Mouse (Mus musculus) kidney, adult 2 months (tissue): ENCODE measurements at regions not wholly inside any gene's neighbourhood (a gene's known extent, or its start where the extent isn't known, plus 50 kb on each side); places are given as distances from the start of the nearest gene placed in this dataset.
"Not testable (repeated sequence)": the region's sequence is repeated elsewhere in the genome, so short reads cannot be mapped to it uniquely, and the experiment has no call there.

Source experiments
- DNase-seq: peaks from one replicate; pipeline ENCODE4 v3.0.0; 2021
- H3K27ac ChIP-seq: fragments of 200-500 bp; 2 replicates; pipeline ENCODE4 v1.5.1; 2012; ENCODE audit warnings: low read depth, low read length, control low read depth, inconsistent platforms; ENCODE audit not compliant: insufficient read depth
- H3K27me3 ChIP-seq: fragments of 200-500 bp; replicated peaks from 2 replicates; pipeline ENCODE4 v1.6.1; 2012; ENCODE audit warnings: mild to moderate bottlenecking, moderate library complexity, low read length, inconsistent platforms; ENCODE audit not compliant: control insufficient read depth, insufficient read depth
- H3K36me3 ChIP-seq: fragments of 200-500 bp; 2 replicates; pipeline ENCODE4 v1.6.1; 2012; ENCODE audit warnings: mild to moderate bottlenecking, moderate library complexity, low read length, inconsistent platforms; ENCODE audit not compliant: control insufficient read depth, insufficient read depth
- H3K4me1 ChIP-seq: fragments of 200-500 bp; 2 replicates; pipeline ENCODE4 v1.6.1; 2011; ENCODE audit warnings: low read length; ENCODE audit not compliant: control insufficient read depth, insufficient read depth
- H3K4me3 ChIP-seq: fragments of 200-500 bp; 2 replicates; pipeline ENCODE4 v1.5.1; 2011; ENCODE audit warnings: mild to moderate bottlenecking, low read depth, low read length, control low read depth; ENCODE audit not compliant: insufficient read depth
- CTCF ChIP-seq: fragments of 200-500 bp; conservative IDR thresholded peaks from 2 replicates; pipeline ENCODE4 v1.5.1; 2011; ENCODE audit warnings: low read depth, mild to moderate bottlenecking, control low read depth, low read length, moderate library complexity, mixed read lengths; ENCODE audit not compliant: insufficient read depth, insufficient read length
- POLR2A ChIP-seq: fragments of 200-500 bp; IDR thresholded peaks from one replicate; pipeline ENCODE4 v1.6.1; 2011; ENCODE audit warnings: low read depth, low read length, control low read depth
- WGBS: fragments of 180-500 bp; shearing (Covaris S2); methylation state at CpG from one replicate; pipeline ENCODE4 v1.1.7; 2018; 5-methylcytosine and 5-hydroxymethylcytosine counted together

DNA sequence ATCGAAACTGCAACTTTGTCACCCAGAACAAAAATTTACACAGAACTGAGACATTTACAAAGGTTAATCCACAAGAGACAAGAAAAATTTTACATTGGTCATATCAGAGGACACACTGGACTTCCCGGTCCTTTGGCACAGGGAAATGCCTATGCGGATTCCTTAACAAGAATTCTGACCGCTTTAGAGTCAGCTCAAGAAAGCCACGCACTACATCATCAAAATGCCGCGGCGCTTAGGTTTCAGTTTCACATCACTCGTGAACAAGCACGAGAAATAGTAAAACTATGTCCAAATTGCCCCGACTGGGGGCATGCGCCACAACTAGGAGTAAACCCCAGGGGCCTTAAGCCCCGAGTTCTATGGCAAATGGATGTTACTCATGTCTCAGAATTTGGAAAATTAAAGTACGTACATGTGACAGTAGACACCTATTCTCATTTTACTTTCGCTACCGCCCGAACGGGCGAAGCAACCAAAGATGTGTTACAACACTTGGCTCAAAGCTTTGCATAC, 712.5 kb upstream of the Tacstd2 start:
- not testable (repeated sequence) for H3K27ac ChIP-seq, DNase-seq, H3K27me3 ChIP-seq, H3K4me1 ChIP-seq, H3K4me3 ChIP-seq, H3K36me3 ChIP-seq
- 93% methylated on average over 19 of the region's 19 CpGs for WGBS

DNA sequence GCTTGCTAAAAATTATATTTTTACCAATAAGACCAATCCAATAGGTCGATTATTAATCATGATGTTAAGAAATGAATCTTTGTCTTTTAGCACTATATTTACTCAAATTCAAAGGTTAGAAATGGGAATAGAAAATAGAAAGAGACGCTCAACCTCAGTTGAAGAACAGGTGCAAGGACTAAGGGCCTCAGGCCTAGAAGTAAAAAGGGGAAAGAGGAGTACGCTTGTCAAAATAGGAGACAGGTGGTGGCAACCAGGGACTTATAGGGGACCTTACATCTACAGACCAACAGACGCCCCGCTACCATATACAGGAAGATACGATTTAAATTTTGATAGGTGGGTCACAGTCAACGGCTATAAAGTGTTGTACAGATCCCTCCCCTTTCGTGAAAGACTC, 707.2 kb upstream of the Tacstd2 start:
- WGBS, result no CpG with 5 or more reads among the region's 8 CpGs
- not testable (repeated sequence) for H3K27me3 ChIP-seq, H3K4me3 ChIP-seq, H3K27ac ChIP-seq, H3K36me3 ChIP-seq, DNase-seq, H3K4me1 ChIP-seq

DNA sequence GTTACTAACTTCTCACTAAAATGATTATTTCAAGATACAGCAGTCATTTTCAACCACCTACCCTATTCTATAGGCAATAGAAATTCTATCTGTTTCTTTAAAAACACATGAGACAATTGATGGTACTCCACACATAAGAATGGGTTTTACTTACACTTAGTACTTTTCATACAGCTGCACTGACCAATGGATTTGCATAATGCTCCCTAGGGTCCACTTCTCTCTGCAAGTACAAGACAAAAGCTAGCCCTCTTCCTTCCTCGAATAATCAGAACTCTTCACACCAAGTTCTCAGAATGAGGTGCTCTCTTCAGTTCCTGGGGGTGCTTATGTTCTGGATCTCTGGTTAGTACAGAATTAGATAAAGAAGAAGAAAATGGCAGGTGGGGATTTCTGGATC, 684.1 kb upstream of the Tacstd2 start:
- no peak for DNase-seq
- Histone ChIP-seq H3K27me3 (no peaks in the 10 kb centered on the region), H3K4me3 (no peak overlapping the region), H3K36me3 (no peaks in the 10 kb centered on the region), H3K4me1 (no peaks in the 10 kb centered on the region), H3K27ac (no peak overlapping the region)
- WGBS, result 59% methylated on average over 1 of the region's 1 CpGs
- TF ChIP-seq CTCF (no peak), POLR2A (no peak)

DNA sequence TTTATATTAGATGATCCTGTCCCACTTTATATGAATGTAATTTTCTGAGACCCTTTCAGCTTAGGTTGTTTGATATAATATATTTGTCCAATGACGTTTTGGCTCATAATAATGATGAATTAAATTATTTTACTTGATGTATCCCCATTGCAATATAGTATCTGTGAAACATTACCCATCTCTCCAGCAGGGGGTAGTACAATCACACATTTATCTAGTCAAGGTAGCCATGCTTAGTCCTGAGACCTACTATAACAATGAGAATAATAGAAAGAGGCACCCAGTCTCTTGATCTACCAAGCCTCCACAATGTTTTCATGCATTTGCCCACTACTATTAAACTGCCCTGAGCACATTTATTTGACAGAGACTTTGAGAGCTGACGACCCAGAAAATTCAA, 665.9 kb upstream of the Tacstd2 start:
- no peak overlapping the region for H3K27ac ChIP-seq
- H3K4me1 ChIP-seq, result no peaks in the 10 kb centered on the region
- no peaks in the 10 kb centered on the region for H3K27me3 ChIP-seq
- TF ChIP-seq POLR2A (no peak), CTCF (no peak)
- H3K36me3 ChIP-seq, result no peaks in the 10 kb centered on the region
- DNase-seq, result peak; percentile 17
- no peak overlapping the region for H3K4me3 ChIP-seq
- 32% methylated on average over 2 of the region's 2 CpGs for WGBS

DNA sequence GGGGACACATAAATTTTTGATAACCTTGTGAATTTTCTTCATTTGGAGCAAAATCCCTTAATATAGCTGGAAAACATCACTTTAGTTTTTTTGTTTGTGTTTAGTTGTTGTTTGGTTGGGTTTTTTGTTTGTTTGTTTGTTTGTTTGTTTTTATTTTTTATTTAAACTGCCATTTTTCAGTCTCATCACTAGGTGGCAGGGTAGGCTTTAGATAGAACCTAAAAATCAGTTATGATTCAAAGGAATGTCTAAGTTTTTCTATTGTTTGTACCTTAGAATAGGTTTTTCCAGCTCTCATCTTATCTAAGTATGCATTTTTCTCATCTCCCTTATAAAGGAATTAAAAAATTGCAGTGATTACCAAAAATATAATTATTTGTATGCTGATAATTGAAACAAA, 662.4 kb upstream of the Tacstd2 start:
- Histone ChIP-seq H3K27ac (no peak overlapping the region), H3K4me1 (no peaks in the 10 kb centered on the region), H3K4me3 (no peak overlapping the region), H3K36me3 (no peaks in the 10 kb centered on the region), H3K27me3 (no peaks in the 10 kb centered on the region)
- TF ChIP-seq CTCF (no peak), POLR2A (no peak)
- no peak for DNase-seq

DNA sequence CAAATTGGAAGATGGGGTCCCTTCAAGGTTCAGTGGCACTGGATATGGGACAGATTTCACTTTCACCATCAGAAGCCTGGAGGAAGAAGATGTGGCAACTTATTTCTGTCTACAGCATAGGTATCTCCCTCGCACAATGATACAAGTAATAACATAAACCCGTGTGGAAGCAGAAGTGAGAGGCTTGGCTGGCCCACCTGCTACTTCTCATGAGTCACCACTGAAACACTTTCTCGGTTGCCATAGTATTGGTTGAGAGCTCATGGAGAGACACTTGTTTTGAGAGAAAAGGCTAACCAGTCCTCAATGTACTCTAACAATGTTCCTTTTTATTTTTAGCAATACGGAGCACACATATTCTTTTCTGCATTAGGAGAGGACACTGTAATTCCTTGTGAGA, 629.2 kb upstream of the Tacstd2 start:
- Histone ChIP-seq H3K27me3 (no peaks in the 10 kb centered on the region), H3K36me3 (no peaks in the 10 kb centered on the region), H3K27ac (no peak overlapping the region), H3K4me1 (no peaks in the 10 kb centered on the region), H3K4me3 (no peak overlapping the region)
- no peak for DNase-seq
- TF ChIP-seq POLR2A (no peak), CTCF (no peak)
- WGBS, result 63% methylated on average over 4 of the region's 4 CpGs

DNA sequence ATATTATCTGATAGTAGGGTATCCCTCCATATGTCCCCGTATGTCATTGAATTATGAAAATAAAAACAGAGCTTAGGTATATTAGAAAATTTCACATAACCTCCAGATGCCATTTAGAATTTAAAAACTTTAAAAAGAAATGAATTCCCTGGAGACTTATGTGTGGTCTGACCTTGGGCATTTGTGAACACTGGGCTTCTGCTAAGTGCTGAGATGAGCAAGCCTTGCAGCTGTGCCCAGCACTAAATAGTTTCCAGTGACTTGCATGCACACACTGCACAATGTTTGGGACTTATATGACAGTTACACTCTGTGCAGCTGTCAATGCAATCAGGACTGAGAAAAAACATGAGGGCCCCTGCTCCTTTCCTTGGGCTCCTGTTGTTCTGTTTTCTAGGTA, 628.5 kb upstream of the Tacstd2 start:
- H3K36me3 ChIP-seq, H3K27me3 ChIP-seq, H3K27ac ChIP-seq, H3K4me3 ChIP-seq, DNase-seq, H3K4me1 ChIP-seq: not testable (repeated sequence)
- WGBS, result 89% methylated on average over 1 of the region's 1 CpGs

DNA sequence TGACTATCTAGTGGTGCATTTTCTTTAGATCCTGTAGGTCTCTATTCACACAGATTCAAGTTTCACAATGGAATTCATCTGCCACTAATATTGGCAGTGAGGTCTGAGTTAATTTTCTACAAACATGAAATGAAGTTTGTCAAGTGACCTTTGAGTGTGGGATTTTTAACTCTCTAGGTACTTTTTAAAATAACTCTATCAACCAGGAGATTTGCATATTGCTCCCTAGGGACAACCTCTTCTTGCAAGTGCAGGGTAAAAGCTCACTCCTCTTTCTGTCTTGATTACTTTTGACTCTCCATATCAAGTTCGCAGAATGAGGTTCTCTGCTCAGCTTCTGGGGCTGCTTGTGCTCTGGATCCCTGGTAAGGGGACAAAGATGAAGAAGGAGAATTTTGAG, 616.0 kb upstream of the Tacstd2 start:
- no peak for DNase-seq
- TF ChIP-seq CTCF, result no peak
- TF ChIP-seq POLR2A, result no peak
- H3K4me3 ChIP-seq, result no peak overlapping the region
- WGBS, result 68% methylated on average over 1 of the region's 1 CpGs
- no peaks in the 10 kb centered on the region for H3K4me1 ChIP-seq
- H3K36me3 ChIP-seq, result no peaks in the 10 kb centered on the region
- no peak overlapping the region for H3K27ac ChIP-seq
- no peaks in the 10 kb centered on the region for H3K27me3 ChIP-seq
